Mouse (Mus musculus) heart, postnatal 0 days (tissue): ENCODE measurements around the gene Cnga2.
A peak's percentile ranks its signal among the peaks of the same experiment; 100 is the strongest.

Source experiments
- CTCF ChIP-seq: IDR thresholded peaks from 2 replicates; pipeline ENCODE4 v1.5.1; 2016; ENCODE audit warnings: antibody characterized with exemption, control low read depth, low read depth
- EP300 ChIP-seq: IDR thresholded peaks from 2 replicates; pipeline ENCODE4 v1.6.1; 2016; ENCODE audit warnings: antibody characterized with exemption, low read depth

GRCm38 (mm10) chrX:72022750-72023398, 31.2 kb downstream of the Cnga2 start:
- TF ChIP-seq CTCF: peak; percentile 54
- no peak for TF ChIP-seq EP300
